Mouse (Mus musculus): ENCODE data around the gene Adgrg2.

DNA sequence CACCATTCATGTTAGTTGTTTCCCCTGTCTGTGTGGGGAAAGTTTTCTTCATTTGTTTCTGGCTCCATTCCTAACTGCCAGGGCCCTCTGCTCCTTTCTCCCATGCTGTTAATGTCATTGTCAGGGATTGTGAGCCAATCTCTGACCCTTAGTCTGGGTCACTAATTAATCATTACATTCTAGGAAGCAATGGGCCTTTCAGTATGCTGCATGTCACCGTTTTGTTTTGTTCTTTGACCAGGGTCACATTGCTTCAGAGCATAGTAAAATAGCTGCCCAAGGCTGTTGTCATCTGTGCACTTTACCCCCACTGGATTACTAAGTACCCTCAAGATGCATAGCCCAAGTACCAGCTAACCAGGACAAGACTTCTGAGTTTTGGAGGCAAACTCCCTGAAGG is 36.0 kb downstream of the Adgrg2 start:
- no peak for TF ChIP-seq CTCF (conservative IDR thresholded peaks at IDR 0.05 in 1 of 2, IDR thresholded peaks at IDR 0.05 in 1 of 2; ENCODE audit: low read depth in 2 of 2, low read length in 2 of 2)
- no peak for TF ChIP-seq E2F4 (IDR thresholded peaks at IDR 0.05; ENCODE audit: insufficient replicate concordance, low read depth, low read length)
- no peak for TF ChIP-seq EP300 (IDR thresholded peaks at IDR 0.05; ENCODE audit: low read length)
- TF ChIP-seq POLR2A (IDR thresholded peaks at IDR 0.05; ENCODE audit: low read depth, low read length): no peak
- no peak for TF ChIP-seq UBTF (IDR thresholded peaks at IDR 0.05; ENCODE audit: low read depth, low read length)
- TF ChIP-seq TCF12 (IDR thresholded peaks at IDR 0.05; ENCODE audit: low read depth, low read length): no peak
- no peak for TF ChIP-seq MAX (IDR thresholded peaks at IDR 0.05; ENCODE audit: low read length)
- TF ChIP-seq MEF2A (IDR thresholded peaks at IDR 0.05; ENCODE audit: borderline replicate concordance, low read depth, low read length): no peak
- TF ChIP-seq NRF1 (IDR thresholded peaks at IDR 0.05; ENCODE audit: low read depth, low read length): no peak
